Mouse (Mus musculus): ENCODE measurements at regions not wholly inside any gene's neighbourhood (a gene's known extent, or its start where the extent isn't known, plus 50 kb on each side); places are given as distances from the start of the nearest gene placed in this dataset.
A peak's percentile ranks its signal among the peaks of the same experiment; 100 is the strongest.

DNA sequence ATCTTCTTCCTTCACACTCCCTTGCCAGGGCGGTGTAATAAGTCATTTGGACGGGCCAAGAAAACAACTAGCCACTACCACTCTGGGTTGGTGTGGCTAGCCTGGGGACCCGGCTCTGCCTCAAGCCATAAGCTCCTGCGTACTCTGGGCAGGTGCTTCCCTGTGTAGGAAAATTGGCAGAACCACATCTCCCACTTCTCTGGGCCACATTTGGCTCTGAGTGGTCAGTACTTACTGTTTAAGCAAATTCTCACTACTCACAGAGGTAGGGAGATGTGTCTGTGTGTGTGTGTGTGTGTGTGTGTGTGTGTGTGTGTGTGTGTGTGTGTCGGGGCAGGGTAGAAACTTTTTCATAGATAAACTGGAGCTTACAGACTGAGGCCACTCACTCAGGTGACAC is 262.6 kb upstream of the N4bp1 start:
- no peak for TF ChIP-seq MXI1 (IDR thresholded peaks at IDR 0.05; ENCODE audit: low read depth, low read length)
- no peak for TF ChIP-seq ELF1 (IDR thresholded peaks at IDR 0.05; ENCODE audit: low read depth, low read length)
- TF ChIP-seq POLR2A (IDR thresholded peaks at IDR 0.05; ENCODE audit: low read depth, low read length), result no peak
- no peak for TF ChIP-seq RAD21 (IDR thresholded peaks at IDR 0.05; ENCODE audit: low read depth, low read length)
- no peak for TF ChIP-seq ZNF384 (IDR thresholded peaks at IDR 0.05; ENCODE audit: low read depth, low read length)
- TF ChIP-seq MEF2A (IDR thresholded peaks at IDR 0.05; ENCODE audit: borderline replicate concordance, low read depth, low read length), result peak; percentile 54; the same call in 1 of the 2 replicates
- peak; percentile 49 for TF ChIP-seq ETS1 (conservative IDR thresholded peaks at IDR 0.05; ENCODE audit: low read depth, low read length)
- TF ChIP-seq CTCF (conservative IDR thresholded peaks at IDR 0.05 in 1 of 2, IDR thresholded peaks at IDR 0.05 in 1 of 2; ENCODE audit: low read depth in 2 of 2, low read length in 2 of 2), result no peak
- TF ChIP-seq SIN3A (IDR thresholded peaks at IDR 0.05; ENCODE audit: low read length), result no peak
- peak; percentile 60 for TF ChIP-seq EP300 (IDR thresholded peaks at IDR 0.05; ENCODE audit: low read length)
- no peak for TF ChIP-seq UBTF (IDR thresholded peaks at IDR 0.05; ENCODE audit: low read depth, low read length)
- no peak for TF ChIP-seq NRF1 (IDR thresholded peaks at IDR 0.05; ENCODE audit: low read depth, low read length)
- TF ChIP-seq NELFE (IDR thresholded peaks at IDR 0.05; ENCODE audit: low read depth, low read length), result no peak
- no peak for TF ChIP-seq JUN (IDR thresholded peaks at IDR 0.05; ENCODE audit: insufficient read depth, low read depth, low read length)
